Comparison of ENCODE assay signal across 14 mouse cellular contexts in the genomic region with DNA sequence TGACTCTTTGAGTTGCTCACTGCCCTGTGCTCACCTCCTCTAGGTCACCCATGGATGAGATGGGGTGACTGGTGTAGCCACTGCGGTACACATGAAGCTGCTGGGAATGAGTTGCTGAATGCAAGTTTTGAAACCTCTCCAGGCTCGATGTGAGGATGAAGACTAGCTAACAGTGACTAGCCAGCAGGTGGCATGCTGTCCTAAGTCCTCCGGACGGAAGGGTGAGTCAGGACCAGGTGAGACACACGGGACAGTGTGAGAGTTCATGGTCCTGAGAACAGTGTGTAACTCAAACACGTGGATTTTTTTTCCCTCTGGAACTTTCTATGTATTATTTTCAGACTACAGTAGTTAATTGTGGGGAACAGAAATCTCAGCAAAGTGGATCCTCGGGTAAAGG. TPM values are rescaled to one million over a fixed set of nuclear protein-coding genes. Genes with fewer than 3 reads are reported as not detected.
DNase-seq lines count a peak whose midpoint lies in the region; ATAC-seq and TF ChIP-seq lines count a peak whose summit lies in the region.
"Had no signal": no experiment of that assay in that cellular context is flagged by ENCODE, and none has a peak within 500 bp of the region (broad histone marks: within the 10 kb centered on the region; RNA-seq: fewer than 3 reads in every experiment).

No protein-coding gene starts in this region.

- peak; percentile 88 for TF ChIP-seq CTCF in liver, adult 2 months (IDR thresholded peaks at IDR 0.05; ENCODE audit: low read depth, low read length)

- no peak overlapping the region for H3K4me2 ChIP-seq in liver, embryonic 12.5 days
- H3K4me2 ChIP-seq: hindbrain, embryonic 15.5 days; neural tube, embryonic 13.5 days had no signal

- no peaks in the 10 kb centered on the region for H3K27me3 ChIP-seq in liver, adult 2 months (ENCODE audit: control insufficient read depth, insufficient read depth, low read length)
- no peaks in the 10 kb centered on the region for H3K27me3 ChIP-seq in liver, embryonic 12.5 days (replicated peaks)
- H3K27me3 ChIP-seq: hindbrain, embryonic 15.5 days; neural tube, embryonic 13.5 days had no signal

- H3K4me3 ChIP-seq in liver, adult 2 months (ENCODE audit: insufficient read depth, low read depth, low read length) = no peak overlapping the region
- no peak overlapping the region for H3K4me3 ChIP-seq in liver, embryonic 12.5 days
- H3K4me3 ChIP-seq: erythroblast, embryonic 14.5 days; hindbrain, embryonic 15.5 days; midbrain, embryonic 10.5 days; neural tube, embryonic 13.5 days had no signal

- H3K79me2 ChIP-seq in liver, adult 2 months (ENCODE audit: control insufficient read depth, insufficient read depth, low read length) = peaks cover 17% of the 10 kb centered on the region; the same call in 1 of the 2 replicates

- H3K36me3 ChIP-seq in liver, adult 2 months (ENCODE audit: control insufficient read depth, insufficient read depth, low read length) = no peaks in the 10 kb centered on the region
- peaks cover 7% of the 10 kb centered on the region; the same call in 1 of the 2 replicates for H3K36me3 ChIP-seq in liver, embryonic 12.5 days
- H3K36me3 ChIP-seq: hindbrain, embryonic 15.5 days; midbrain, embryonic 10.5 days; neural tube, embryonic 13.5 days had no signal

- no peak for ATAC-seq in CD4-positive, CD25-positive, alpha-beta regulatory T cell, adult 4 months
- no peak for ATAC-seq in liver, embryonic 12.5 days

- peaks cover 36% of the 10 kb centered on the region for H3K4me1 ChIP-seq in liver, adult 2 months (ENCODE audit: control insufficient read depth, insufficient read depth, low read length)
- H3K4me1 ChIP-seq in liver, embryonic 12.5 days = peaks cover 43% of the 10 kb centered on the region

- H3K27ac ChIP-seq in liver, adult 2 months (replicated peaks; ENCODE audit: insufficient read depth, low read depth, low read length) = peak overlapping the region; percentile 8; the same call in 1 of the 2 replicates
- H3K27ac ChIP-seq in liver, embryonic 12.5 days = no peak overlapping the region
- H3K27ac ChIP-seq: hindbrain, embryonic 15.5 days; midbrain, embryonic 10.5 days; neural tube, embryonic 13.5 days had no signal

- peaks cover 4% of the 10 kb centered on the region for H3K9me3 ChIP-seq in liver, embryonic 12.5 days (replicated peaks)
- H3K9me3 ChIP-seq: hindbrain, embryonic 15.5 days; neural tube, embryonic 13.5 days had no signal

- WGBS in liver, adult 2 months = 19% methylated on average over 7 of the region's 7 CpGs
- 66% methylated on average over 7 of the region's 7 CpGs for WGBS in liver, embryonic 12.5 days (ENCODE audit: insufficient replicate concordance)

- H3K9ac ChIP-seq in liver, adult 2 months (ENCODE audit: low read depth, low read length) = no peak overlapping the region
- H3K9ac ChIP-seq in liver, embryonic 12.5 days = no peak overlapping the region
- H3K9ac ChIP-seq: hindbrain, embryonic 15.5 days; neural tube, embryonic 13.5 days had no signal

- TF ChIP-seq POLR2A in liver, adult 2 months (IDR thresholded peaks at IDR 0.05; ENCODE audit: extremely low read depth, insufficient read depth, low read length) = no peak

- peak; percentile 41 for DNase-seq in CD4-positive, CD25-positive, alpha-beta regulatory T cell, adult 2 months (ENCODE audit: low read depth, low spot score)
- peak; percentile 94 for DNase-seq in liver, adult 2 months (ENCODE audit: extremely low read depth, low read depth, low spot score)
- DNase-seq in NIH3T3 (ENCODE audit: low read depth) = peak; percentile 39
- peak; percentile 60 to 75 for DNase-seq in kidney, postnatal 25 days
- DNase-seq in right cerebral cortex, postnatal 4 days = no peak
- no peak for DNase-seq in right cerebral cortex, adult 2 months (ENCODE audit: low spot score in 2 of 2)
- DNase-seq: cerebellum, adult 9-11 months; heart, adult 18-20 months had no signal

RNA-seq across cellular contexts. Expression of gene Stat5b, which starts 17.1 kb away (rescaled TPM):
- 10 to 100 TPM; 39.3 to 53.2 TPM for polyA plus RNA-seq in CD4-positive, CD25-positive, alpha-beta regulatory T cell, adult 4 months (2017; shearing (Covaris generic))
- 31.8 and 33.0 TPM in 2 replicates for total RNA-seq in liver, adult 2 months (2014; rRNA removed)
- 32.0 and 35.2 TPM in 2 replicates for polyA plus RNA-seq in liver, adult 2 months (2012; rRNA removed)
- 31.6 and 33.7 TPM in 2 replicates for polyA plus RNA-seq in liver, embryonic 12.5 days (2016; fragmentation: Nextera tagmentation; extraction: Ambion mirVana)

RNA-seq across cellular contexts. Expression of gene Stat5a, which starts 25.7 kb away (rescaled TPM):
- 10 to 100 TPM; 37.9 to 52.4 TPM for polyA plus RNA-seq in CD4-positive, CD25-positive, alpha-beta regulatory T cell, adult 4 months (2017; shearing (Covaris generic))
- 6.9 and 7.8 TPM in 2 replicates for total RNA-seq in liver, adult 2 months (2014; rRNA removed)
- polyA plus RNA-seq in liver, adult 2 months (2012; rRNA removed) = 15.0 and 18.0 TPM in 2 replicates
- polyA plus RNA-seq in liver, embryonic 12.5 days (2016; fragmentation: Nextera tagmentation; extraction: Ambion mirVana) = 16.0 and 17.7 TPM in 2 replicates

Comparison
In these comparisons a context has a peak if more than half of its experiments do, and no peak if none do; other contexts are left out.
1. DNase-seq: peak in CD4-positive, CD25-positive, alpha-beta regulatory T cell, adult 2 months (single experiment), liver, adult 2 months (single experiment), NIH3T3 (single experiment) and kidney, postnatal 25 days (2 of 2); none in right cerebral cortex, postnatal 4 days (single experiment) and right cerebral cortex, adult 2 months (0 of 2).